Mouse (Mus musculus): ENCODE results near the gene Usp33.
"Not testable (repeated sequence)": the region's sequence is repeated elsewhere in the genome, so short reads cannot be mapped to it uniquely, and the experiment has no call there.

Gene Usp33

GRCm38 (mm10) chr3:152345732-152346632 lies at the start of gene Usp33:
Gene Usp33, plus strand, starts transcription at chr3:152346478.
- DNase-seq (ENCODE audit: low spot score): peak; percentile 91

DNA sequence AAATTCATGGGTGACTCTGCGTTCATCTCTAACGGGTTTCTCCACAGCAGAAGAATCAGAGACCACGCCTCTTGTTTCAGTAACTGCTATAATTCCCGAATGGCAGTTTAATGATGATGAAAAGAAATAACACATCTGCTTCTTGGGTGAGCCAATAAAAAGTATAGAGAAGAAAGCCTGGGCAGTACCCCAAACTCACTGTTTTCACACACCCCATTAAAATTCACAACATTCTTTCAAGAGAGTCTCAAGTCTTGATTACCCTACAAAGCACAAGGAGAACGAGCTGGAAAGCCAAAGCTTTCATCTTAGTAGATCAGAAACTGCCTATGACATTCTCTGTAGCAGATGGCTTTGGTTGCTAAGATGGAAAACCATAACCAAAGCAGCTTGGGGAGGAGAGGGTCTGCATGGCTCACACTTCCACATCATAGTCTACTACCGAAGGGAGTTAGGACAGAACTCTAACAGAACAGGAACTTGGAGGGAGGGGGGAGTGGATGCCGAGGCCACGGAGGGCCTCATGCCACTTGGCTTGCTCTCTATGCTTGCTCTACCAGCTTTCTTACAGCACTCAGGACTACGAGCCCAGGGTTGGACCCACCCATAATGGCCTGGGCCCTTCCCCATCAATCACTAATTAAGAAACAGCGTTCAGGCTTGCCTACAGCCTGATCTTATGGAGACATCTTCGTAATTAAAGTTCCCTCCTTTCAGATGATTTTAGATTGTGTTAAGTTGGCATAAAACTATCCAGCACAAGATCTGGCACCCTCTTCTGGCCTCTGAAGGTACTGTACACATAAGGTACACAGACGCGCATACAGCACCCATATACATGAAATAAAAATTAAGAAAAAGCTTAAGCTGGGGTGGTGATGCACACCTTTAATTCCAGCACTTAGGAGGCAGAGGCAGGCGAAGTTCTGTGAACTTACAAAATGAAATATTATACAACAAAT lies 45.6 kb upstream of the Usp33 start:
- no peak for DNase-seq (ENCODE audit: low spot score)

- DNase-seq (ENCODE audit: low spot score): no peak
These were observed 43.3 kb upstream of the Usp33 start for GRCm38 (mm10) chr3:152302991-152303390.

GRCm38 (mm10) chr3:152304093-152304815 lies 42.0 kb upstream of the Usp33 start:
- peak; percentile 56 for DNase-seq (ENCODE audit: low spot score)

- no peak for DNase-seq (ENCODE audit: low spot score)
These were observed 41.2 kb upstream of the Usp33 start for GRCm38 (mm10) chr3:152305080-152305479.

DNA sequence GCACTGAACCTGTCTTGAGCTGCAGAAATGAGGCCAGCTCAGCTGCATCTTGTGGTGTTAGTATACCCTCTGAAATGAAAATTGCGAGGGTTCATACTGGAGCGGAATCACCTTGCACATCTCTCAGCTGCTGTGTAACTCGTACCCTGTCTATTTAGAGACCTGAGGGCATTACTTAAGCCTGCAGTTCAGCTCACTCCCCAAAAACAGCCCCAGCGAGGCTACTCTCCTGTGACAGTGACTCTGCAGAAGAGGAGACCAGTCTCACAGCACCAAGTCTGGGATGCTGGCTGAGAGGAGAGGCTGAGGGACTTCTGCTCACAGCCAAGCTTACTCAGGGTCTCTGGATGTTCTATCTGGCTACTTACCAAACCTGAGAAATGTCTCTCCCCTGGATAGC lies 40.3 kb upstream of the Usp33 start:
- no peak for DNase-seq (ENCODE audit: low spot score)

- DNase-seq (ENCODE audit: low spot score): peak; percentile 85
These were observed 37.6 kb upstream of the Usp33 start for GRCm38 (mm10) chr3:152308485-152309249.

- DNase-seq (ENCODE audit: low spot score): no peak
These were observed 37.0 kb upstream of the Usp33 start for GRCm38 (mm10) chr3:152309250-152309645.

GRCm38 (mm10) chr3:152314666-152315065 lies 31.6 kb upstream of the Usp33 start:
- not testable (repeated sequence) for DNase-seq (ENCODE audit: low spot score)

GRCm38 (mm10) chr3:152315613-152316012 lies 30.7 kb upstream of the Usp33 start:
- DNase-seq (ENCODE audit: low spot score): peak; percentile 79

DNA sequence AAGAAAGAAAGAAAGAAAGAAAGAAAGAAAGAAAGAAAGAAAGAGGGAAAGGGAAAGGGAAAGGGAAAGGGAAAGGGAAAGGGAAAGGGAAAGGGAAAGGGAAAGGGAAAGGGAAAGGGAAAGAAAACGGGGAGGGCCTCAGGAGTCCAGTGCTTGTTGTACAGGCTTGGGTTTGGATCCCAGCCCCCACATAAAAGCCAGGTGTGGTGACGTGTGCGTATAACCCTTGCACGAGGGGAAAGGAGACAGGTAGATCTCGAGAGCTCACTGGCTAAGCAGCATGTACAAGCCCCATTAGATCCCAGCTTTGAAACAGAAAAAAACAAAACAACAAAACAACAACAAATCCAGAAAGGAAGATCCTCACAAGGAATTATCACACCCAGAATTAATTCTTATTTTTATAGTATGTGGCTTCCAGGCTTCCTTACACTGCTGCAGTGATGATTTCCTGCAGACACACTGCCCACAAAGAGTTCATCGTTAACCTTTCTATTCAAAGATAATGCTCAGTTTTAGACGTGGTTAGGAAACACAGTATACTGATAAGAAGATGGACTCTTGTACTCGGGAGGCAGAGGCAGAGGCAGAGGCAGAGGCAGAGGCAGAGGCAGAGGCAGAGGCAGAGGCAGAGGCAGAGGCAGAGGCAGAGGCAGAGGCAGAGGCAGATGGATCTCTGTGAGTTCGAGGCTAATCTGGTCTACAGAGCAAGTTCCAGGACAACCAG lies 29.7 kb upstream of the Usp33 start:
- DNase-seq (ENCODE audit: low spot score): peak; percentile 29

GRCm38 (mm10) chr3:152320972-152321645 lies 25.2 kb upstream of the Usp33 start:
- no peak for DNase-seq (ENCODE audit: low spot score)

GRCm38 (mm10) chr3:152321765-152322547 lies 24.3 kb upstream of the Usp33 start:
- no peak for DNase-seq (ENCODE audit: low spot score)

DNA sequence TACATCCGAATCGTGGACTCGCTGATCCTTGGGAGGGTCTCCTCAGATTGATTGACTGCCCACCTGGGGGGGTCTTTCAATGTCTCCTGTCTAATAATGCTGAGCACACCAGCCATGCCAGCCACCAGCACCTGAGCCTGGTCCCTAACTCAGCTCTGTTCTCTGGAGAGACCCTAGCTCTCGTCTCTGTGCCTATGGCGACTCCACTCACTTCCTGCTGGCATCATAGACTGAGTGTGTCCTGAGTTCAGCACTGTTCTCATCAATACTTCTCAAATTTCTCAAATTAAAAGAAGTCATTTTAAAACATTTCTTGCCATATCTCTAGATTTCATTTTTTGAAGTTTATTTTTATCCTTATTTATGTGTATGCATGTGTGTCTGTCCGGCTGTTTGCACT lies 14.2 kb upstream of the Usp33 start:
- DNase-seq (ENCODE audit: low spot score): no peak

- no peak for DNase-seq (ENCODE audit: low spot score)
These were observed 13.6 kb upstream of the Usp33 start for GRCm38 (mm10) chr3:152332545-152333300.

DNA sequence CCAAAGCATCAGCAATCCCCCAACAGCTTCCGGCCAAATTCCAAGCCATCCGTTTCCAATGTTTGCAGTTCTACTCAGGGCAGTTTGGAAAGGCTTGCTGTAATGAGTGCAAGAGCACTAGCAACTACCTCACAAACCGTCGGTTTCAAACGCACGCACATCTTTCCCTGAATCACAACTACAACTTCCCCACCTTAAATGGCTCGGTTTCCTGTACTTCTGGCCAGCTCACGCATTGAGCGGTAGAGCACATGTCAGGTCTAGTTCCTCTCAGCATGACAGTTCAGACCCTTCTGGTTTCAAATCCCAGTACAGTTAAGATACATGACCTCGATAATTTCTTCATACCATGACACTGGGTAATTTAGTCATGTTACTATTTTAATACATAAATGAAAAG lies 12.6 kb upstream of the Usp33 start:
- no peak for DNase-seq (ENCODE audit: low spot score)

GRCm38 (mm10) chr3:152336085-152336484 lies 10.2 kb upstream of the Usp33 start:
- DNase-seq (ENCODE audit: low spot score): no peak

GRCm38 (mm10) chr3:152339862-152340557 lies 6.3 kb upstream of the Usp33 start, which contains the start of gene Miga1:
Gene Miga1, minus strand, starts transcription at chr3:152340407.
- peak; percentile 88 for DNase-seq (ENCODE audit: low spot score)

Data from yolk sac, embryonic 10.5 days (tissue).